Mouse (Mus musculus): ENCODE results near the gene Nxf7. TPM values are rescaled to one million over a fixed set of nuclear protein-coding genes. Genes with fewer than 3 reads are reported as not detected.

Gene Nxf7
- polyA plus RNA-seq (2017; shearing (Covaris generic)), result not detected

GRCm38 (mm10) chrX:135598677-135599076 lies at the start of gene Nxf7:
Gene Nxf7, minus strand, starts transcription at chrX:135598777.

GRCm38 (mm10) chrX:135627605-135628004 lies 29.0 kb upstream of the Nxf7 start, which contains the start of gene Prame:
Gene Prame, minus strand, starts transcription at chrX:135627705.

Other genes with a start within 250 kb of the Nxf7 start
- 0.10 TPM for gene Gm5128, start 225.5 kb downstream of the Nxf7 start, polyA plus RNA-seq (2017; shearing (Covaris generic))
- gene Gm7903, start 164.9 kb downstream of the Nxf7 start, polyA plus RNA-seq (2017; shearing (Covaris generic)), result not detected
- not detected for gene AV320801, start 104.2 kb downstream of the Nxf7 start, polyA plus RNA-seq (2017; shearing (Covaris generic))
- not detected for gene Prame, start 28.9 kb upstream of the Nxf7 start, polyA plus RNA-seq (2017; shearing (Covaris generic))
- not detected for gene Tcp11x2, start 95.0 kb upstream of the Nxf7 start, polyA plus RNA-seq (2017; shearing (Covaris generic))
- not detected for gene Tmsb15a, start 126.5 kb upstream of the Nxf7 start, polyA plus RNA-seq (2017; shearing (Covaris generic))
- gene Armcx5, start 144.0 kb upstream of the Nxf7 start, polyA plus RNA-seq (2017; shearing (Covaris generic)), result 27.5 TPM
- gene Gprasp1, start 144.0 kb upstream of the Nxf7 start, polyA plus RNA-seq (2017; shearing (Covaris generic)), result 37.5 TPM
- 16.5 TPM for gene Bhlhb9, start 198.8 kb upstream of the Nxf7 start, polyA plus RNA-seq (2017; shearing (Covaris generic))
- gene Gprasp2, start 240.3 kb upstream of the Nxf7 start, polyA plus RNA-seq (2017; shearing (Covaris generic)), result 16.1 TPM